Mouse (Mus musculus): ENCODE results near the gene Sept10. TPM values are rescaled to one million over a fixed set of nuclear protein-coding genes. Genes with fewer than 3 reads are reported as not detected.

Sept10 gene
- polyA plus RNA-seq, 2 experiments, result 8.1 to 10.9 TPM

DNA sequence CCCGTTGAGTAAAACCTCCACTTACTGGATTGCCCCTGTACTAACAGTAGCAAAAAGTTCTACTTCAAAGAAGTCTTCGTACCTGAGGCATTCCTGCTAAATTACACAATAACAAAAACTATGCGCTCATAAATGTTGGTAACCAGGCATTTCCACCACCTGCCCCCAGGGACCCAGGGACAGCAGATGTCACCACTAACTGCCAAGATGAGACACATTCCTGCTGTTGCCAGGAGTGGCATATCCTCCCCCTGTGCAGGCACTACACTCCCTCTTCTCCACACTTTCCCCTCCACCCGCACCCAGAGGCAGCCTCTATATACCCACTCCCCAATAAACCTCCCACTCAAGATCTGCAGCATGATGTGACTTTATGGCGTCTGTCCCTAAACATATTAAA is 26.8 kb downstream of the Sept10 start:
- Histone ChIP-seq H3K36me3 (replicated peaks; ENCODE audit: control insufficient read depth, insufficient read depth, low read depth) (no peaks in the 10 kb centered on the region), H3K9ac (replicated peaks) (no peak overlapping the region), H3K27me3 (ENCODE audit: control insufficient read depth, insufficient read depth, low read length) (no peaks in the 10 kb centered on the region), H3K4me2 (ENCODE audit: low read depth) (no peak overlapping the region), H3K27ac (no peak overlapping the region), H3K9me3 (ENCODE audit: control insufficient read depth, low read length) (no peaks in the 10 kb centered on the region), H3K4me3 (ENCODE audit: insufficient read depth in 1 of 2, low read depth in 2 of 2, low read length in 2 of 2) (no peak overlapping the region), H3K4me1 (replicated peaks; ENCODE audit: control insufficient read depth in 2 of 2, insufficient read depth in 2 of 2, low read length in 1 of 2) (no peaks in the 10 kb centered on the region)
- ATAC-seq (ENCODE audit: insufficient read depth) (no peak), DNase-seq (ENCODE audit: low read depth in 3 of 3, low spot score in 3 of 3) (no peak)
- TF ChIP-seq EP300 (IDR thresholded peaks at IDR 0.05; ENCODE audit: low read depth) (no peak), CTCF (IDR thresholded peaks at IDR 0.05; ENCODE audit: low read depth) (no peak)
- 64% methylated on average over 5 of the region's 5 CpGs for WGBS (ENCODE audit: insufficient replicate concordance)

DNA sequence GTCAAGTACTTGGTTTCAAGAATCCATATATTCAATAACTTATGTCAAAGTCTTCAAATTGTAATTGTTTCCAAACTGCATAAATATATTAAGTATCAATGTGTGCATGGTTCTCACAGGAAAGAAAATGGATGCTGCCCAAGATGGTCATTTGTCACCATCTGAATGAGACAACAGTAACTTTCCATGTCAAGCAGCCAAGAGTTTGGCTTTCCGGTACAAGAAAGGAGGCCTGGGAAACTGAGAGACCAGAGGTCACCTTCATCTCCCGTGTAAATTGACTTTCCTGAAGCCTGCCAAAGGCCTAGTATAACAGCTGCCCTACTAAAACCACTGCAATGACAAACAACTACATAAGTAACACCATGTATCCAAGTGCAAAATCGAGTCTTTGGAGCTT is 39.3 kb downstream of the Sept10 start:
- Histone ChIP-seq H3K4me1 (replicated peaks; ENCODE audit: control insufficient read depth in 2 of 2, insufficient read depth in 2 of 2, low read length in 1 of 2) (no peaks in the 10 kb centered on the region), H3K4me3 (ENCODE audit: insufficient read depth in 1 of 2, low read depth in 2 of 2, low read length in 2 of 2) (no peak overlapping the region), H3K9me3 (ENCODE audit: control insufficient read depth, low read length) (no peaks in the 10 kb centered on the region), H3K9ac (replicated peaks) (no peak overlapping the region), H3K4me2 (ENCODE audit: low read depth) (no peak overlapping the region), H3K27ac (no peak overlapping the region), H3K27me3 (ENCODE audit: control insufficient read depth, insufficient read depth, low read length) (no peaks in the 10 kb centered on the region), H3K36me3 (replicated peaks; ENCODE audit: control insufficient read depth, insufficient read depth, low read depth) (no peaks in the 10 kb centered on the region)
- no peak for ATAC-seq (ENCODE audit: insufficient read depth)
- 54% methylated on average over 3 of the region's 3 CpGs for WGBS (ENCODE audit: insufficient replicate concordance)
- TF ChIP-seq CTCF (IDR thresholded peaks at IDR 0.05; ENCODE audit: low read depth) (no peak), EP300 (IDR thresholded peaks at IDR 0.05; ENCODE audit: low read depth) (no peak)
- no peak for DNase-seq (ENCODE audit: low read depth in 3 of 3, low spot score in 3 of 3)

DNA sequence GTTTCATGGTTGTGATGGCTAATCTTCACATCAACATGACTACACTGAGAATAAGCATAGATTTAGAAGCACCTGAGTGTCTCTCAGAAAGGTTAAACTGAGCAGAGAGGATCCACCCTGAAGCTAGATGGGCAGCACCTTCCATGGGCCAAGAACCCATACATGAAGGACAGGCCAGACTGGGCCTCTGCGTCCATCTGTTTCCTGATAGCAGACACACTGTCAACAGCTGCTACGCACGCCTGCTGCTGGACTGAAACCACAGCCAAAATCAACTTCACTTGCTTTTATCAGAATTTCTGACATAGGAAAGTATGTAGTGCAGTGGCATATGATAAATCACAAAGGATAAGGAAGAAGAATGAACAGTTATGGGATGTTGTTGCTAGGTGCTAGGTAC is 42.0 kb downstream of the Sept10 start:
- TF ChIP-seq EP300 (IDR thresholded peaks at IDR 0.05; ENCODE audit: low read depth) (no peak), CTCF (IDR thresholded peaks at IDR 0.05; ENCODE audit: low read depth) (no peak)
- Histone ChIP-seq H3K36me3 (replicated peaks; ENCODE audit: control insufficient read depth, insufficient read depth, low read depth) (no peaks in the 10 kb centered on the region), H3K4me1 (replicated peaks; ENCODE audit: control insufficient read depth in 2 of 2, insufficient read depth in 2 of 2, low read length in 1 of 2) (no peaks in the 10 kb centered on the region), H3K4me2 (ENCODE audit: low read depth) (no peak overlapping the region), H3K27ac (no peak overlapping the region), H3K9me3 (ENCODE audit: control insufficient read depth, low read length) (no peaks in the 10 kb centered on the region), H3K4me3 (ENCODE audit: insufficient read depth in 1 of 2, low read depth in 2 of 2, low read length in 2 of 2) (no peak overlapping the region), H3K9ac (replicated peaks) (no peak overlapping the region), H3K27me3 (ENCODE audit: control insufficient read depth, insufficient read depth, low read length) (no peaks in the 10 kb centered on the region)
- 29% methylated on average over 3 of the region's 3 CpGs for WGBS (ENCODE audit: insufficient replicate concordance)
- no peak for DNase-seq (ENCODE audit: low read depth in 3 of 3, low spot score in 3 of 3)
- ATAC-seq (ENCODE audit: insufficient read depth), result no peak

DNA sequence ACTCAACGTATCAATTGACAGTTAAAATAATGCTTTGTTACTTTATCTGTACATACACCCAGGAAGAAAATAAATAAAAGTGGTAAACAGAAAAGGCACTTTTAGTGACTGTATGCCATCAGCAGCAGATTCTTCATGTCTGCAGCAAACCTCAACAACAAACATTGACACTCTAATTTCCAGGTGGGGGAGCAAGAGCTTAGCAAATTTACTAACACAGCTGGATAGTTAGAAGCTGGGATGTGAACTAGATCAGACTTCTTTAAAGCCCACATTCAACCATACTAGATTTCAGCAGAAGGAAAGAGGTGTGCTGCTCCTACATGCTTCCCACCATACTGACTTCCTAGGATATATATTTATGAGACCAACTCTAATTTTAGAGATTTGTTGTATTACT is 49.1 kb downstream of the Sept10 start:
- no peaks in the 10 kb centered on the region for H3K27me3 ChIP-seq (ENCODE audit: control insufficient read depth, insufficient read depth, low read length)
- WGBS (ENCODE audit: insufficient replicate concordance), result 80% methylated on average over 1 of the region's 1 CpGs
- no peak overlapping the region for H3K4me2 ChIP-seq (ENCODE audit: low read depth)
- no peak overlapping the region for H3K27ac ChIP-seq
- DNase-seq (ENCODE audit: low read depth in 3 of 3, low spot score in 3 of 3), result no peak
- peaks cover 0 to 3% of the 10 kb centered on the region in 2 experiments; a peak in 2 of 4 replicates for H3K4me1 ChIP-seq (replicated peaks; ENCODE audit: control insufficient read depth in 2 of 2, insufficient read depth in 2 of 2, low read length in 1 of 2)
- H3K4me3 ChIP-seq (ENCODE audit: insufficient read depth in 1 of 2, low read depth in 2 of 2, low read length in 2 of 2), result no peak overlapping the region
- no peak overlapping the region for H3K9ac ChIP-seq (replicated peaks)
- no peak for ATAC-seq (ENCODE audit: insufficient read depth)
- TF ChIP-seq EP300 (IDR thresholded peaks at IDR 0.05; ENCODE audit: low read depth) (no peak), CTCF (IDR thresholded peaks at IDR 0.05; ENCODE audit: low read depth) (no peak)
- no peaks in the 10 kb centered on the region for H3K36me3 ChIP-seq (replicated peaks; ENCODE audit: control insufficient read depth, insufficient read depth, low read depth)
- no peaks in the 10 kb centered on the region for H3K9me3 ChIP-seq (ENCODE audit: control insufficient read depth, low read length)

DNA sequence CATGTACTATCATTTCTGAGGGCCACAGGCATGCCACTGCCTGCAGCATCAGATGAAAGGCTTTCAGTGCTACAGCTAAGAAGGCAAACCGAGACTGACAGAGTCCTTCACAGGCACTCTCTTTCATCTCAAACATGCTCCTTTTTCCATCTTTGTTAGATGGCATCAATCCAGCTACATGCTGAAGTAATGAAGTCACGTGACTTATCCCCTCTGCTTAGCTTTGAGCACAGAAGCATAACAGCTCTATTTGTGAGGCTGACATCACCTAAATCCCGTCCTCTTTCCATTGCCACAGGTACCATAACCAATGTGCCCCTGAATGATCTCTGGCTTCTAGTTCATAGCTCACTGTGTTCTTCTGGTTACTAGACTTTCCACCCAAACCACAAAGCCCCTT is 50.6 kb downstream of the Sept10 start:
- H3K4me1 ChIP-seq (replicated peaks; ENCODE audit: control insufficient read depth in 2 of 2, insufficient read depth in 2 of 2, low read length in 1 of 2), result peaks cover 0 to 7% of the 10 kb centered on the region in 2 experiments; a peak in 2 of 4 replicates
- H3K4me2 ChIP-seq (ENCODE audit: low read depth), result no peak overlapping the region
- no peak overlapping the region for H3K4me3 ChIP-seq (ENCODE audit: insufficient read depth in 1 of 2, low read depth in 2 of 2, low read length in 2 of 2)
- TF ChIP-seq CTCF (IDR thresholded peaks at IDR 0.05; ENCODE audit: low read depth) (no peak), EP300 (IDR thresholded peaks at IDR 0.05; ENCODE audit: low read depth) (no peak)
- no peak overlapping the region for H3K9ac ChIP-seq (replicated peaks)
- DNase-seq (ENCODE audit: low read depth in 3 of 3, low spot score in 3 of 3) (no peak), ATAC-seq (ENCODE audit: insufficient read depth) (no peak)
- 47% methylated on average over 3 of the region's 3 CpGs for WGBS (ENCODE audit: insufficient replicate concordance)
- no peak overlapping the region for H3K27ac ChIP-seq
- H3K9me3 ChIP-seq (ENCODE audit: control insufficient read depth, low read length), result no peaks in the 10 kb centered on the region
- H3K27me3 ChIP-seq (ENCODE audit: control insufficient read depth, insufficient read depth, low read length), result no peaks in the 10 kb centered on the region
- no peaks in the 10 kb centered on the region for H3K36me3 ChIP-seq (replicated peaks; ENCODE audit: control insufficient read depth, insufficient read depth, low read depth)

All from liver, embryonic 14.5 days (tissue).